Mouse (Mus musculus): ENCODE data around the gene Cdk2ap1. TPM values are rescaled to one million over a fixed set of nuclear protein-coding genes. Genes with fewer than 3 reads are reported as not detected.
A peak's percentile ranks its signal among the peaks of the same experiment; 100 is the strongest.
"Not testable (repeated sequence)": the region's sequence is repeated elsewhere in the genome, so short reads cannot be mapped to it uniquely, and the experiment has no call there.

Gene Cdk2ap1
- total RNA-seq (2021), result 100 to 1,000 TPM; 140 to 141 TPM
- long read RNA-seq, experiment 1, transcript Cdk2ap1-201 (4 exons, 1,315 nt), result major isoform, 161 of 168 reads
- long read RNA-seq, experiment 1, partial matches to known transcripts, result 1 of 168 reads
- long read RNA-seq, experiment 1, other reads (novel, unspliced or antisense), result 6 of 168 reads
- long read RNA-seq, experiment 2, transcript Cdk2ap1-201 (4 exons, 1,315 nt), result major isoform, 173 of 174 reads
- long read RNA-seq, experiment 2, partial matches to known transcripts, result 0 of 174 reads
- long read RNA-seq, experiment 2, other reads (novel, unspliced or antisense), result 1 of 174 reads

GRCm38 (mm10) chr5:124362982-124363381 lies at the start of gene Cdk2ap1:
Gene Cdk2ap1 (minus strand): TSS chr5:124363082.
- H3K4me3 ChIP-seq, DNase-seq, H3K27ac ChIP-seq: not testable (repeated sequence)
- intact Hi-C loops (cut with DNase I), result loop anchor here (5.0 kb wide), 1 partner anchor 174 kb away; no protein-coding TSS in a partner anchor

GRCm38 (mm10) chr5:124412163-124412562 lies 49.3 kb upstream of the Cdk2ap1 start:
- TF ChIP-seq CTCF (IDR thresholded peaks at IDR 0.05), result no peak
- intact Hi-C loops (cut with DNase I), result no loop called here
- Histone ChIP-seq H3K27ac (no peak overlapping the region), H3K4me3 (no peak overlapping the region)
- no peak for DNase-seq

- no peak overlapping the region for H3K27ac ChIP-seq
- DNase-seq, result no peak
- intact Hi-C loops (cut with DNase I), result no loop called here
- peak; percentile 30 for TF ChIP-seq CTCF (IDR thresholded peaks at IDR 0.05)
- no peak overlapping the region for H3K4me3 ChIP-seq
Observed at GRCm38 (mm10) chr5:124410808-124411207, 47.9 kb upstream of the Cdk2ap1 start.

GRCm38 (mm10) chr5:124393726-124394125 lies 30.8 kb upstream of the Cdk2ap1 start:
- no peak for DNase-seq
- no peak for TF ChIP-seq CTCF (IDR thresholded peaks at IDR 0.05)
- no peak overlapping the region for H3K4me3 ChIP-seq
- no peak overlapping the region for H3K27ac ChIP-seq
- intact Hi-C loops (cut with DNase I), result loop anchor here (2.0 kb wide), 1 partner anchor 13 kb away; no protein-coding TSS in a partner anchor

- no peak overlapping the region for H3K4me3 ChIP-seq
- DNase-seq, result no peak
- intact Hi-C loops (cut with DNase I), result loop anchor here (2.0 kb wide), 1 partner anchor 14 kb away; no protein-coding TSS in a partner anchor
- no peak for TF ChIP-seq CTCF (IDR thresholded peaks at IDR 0.05)
- no peak overlapping the region for H3K27ac ChIP-seq
Observed at GRCm38 (mm10) chr5:124392412-124392811, 29.5 kb upstream of the Cdk2ap1 start.

GRCm38 (mm10) chr5:124387932-124388331 lies 25.1 kb upstream of the Cdk2ap1 start:
- no peak overlapping the region for H3K27ac ChIP-seq
- no peak for DNase-seq
- H3K4me3 ChIP-seq, result no peak overlapping the region
- peak; percentile 42 for TF ChIP-seq CTCF (IDR thresholded peaks at IDR 0.05)
- intact Hi-C loops (cut with DNase I), result no loop called here

GRCm38 (mm10) chr5:124380121-124380520 lies 17.2 kb upstream of the Cdk2ap1 start:
- no peak for TF ChIP-seq CTCF (IDR thresholded peaks at IDR 0.05)
- H3K4me3 ChIP-seq, result no peak overlapping the region
- intact Hi-C loops (cut with DNase I), result no loop called here
- H3K27ac ChIP-seq, result no peak overlapping the region
- DNase-seq, result no peak

GRCm38 (mm10) chr5:124377149-124377548 lies 14.3 kb upstream of the Cdk2ap1 start:
- H3K4me3 ChIP-seq, result no peak overlapping the region
- intact Hi-C loops (cut with DNase I), result no loop called here
- DNase-seq, result no peak
- TF ChIP-seq CTCF (IDR thresholded peaks at IDR 0.05), result no peak
- no peak overlapping the region for H3K27ac ChIP-seq

- Histone ChIP-seq H3K27ac (no peak overlapping the region), H3K4me3 (no peak overlapping the region)
- intact Hi-C loops (cut with DNase I), result no loop called here
- TF ChIP-seq CTCF (IDR thresholded peaks at IDR 0.05), result no peak
- DNase-seq, result no peak
Observed at GRCm38 (mm10) chr5:124376401-124376800, 13.5 kb upstream of the Cdk2ap1 start.

GRCm38 (mm10) chr5:124374298-124374697 lies 11.4 kb upstream of the Cdk2ap1 start:
- no peak overlapping the region for H3K27ac ChIP-seq
- no peak for DNase-seq
- TF ChIP-seq CTCF (IDR thresholded peaks at IDR 0.05), result no peak
- no peak overlapping the region for H3K4me3 ChIP-seq
- intact Hi-C loops (cut with DNase I), result loop anchor here (5.0 kb wide), 1 partner anchor 33 kb away; no protein-coding TSS in a partner anchor

GRCm38 (mm10) chr5:124366721-124367120 lies 3.8 kb upstream of the Cdk2ap1 start:
- intact Hi-C loops (cut with DNase I), result no loop called here

GRCm38 (mm10) chr5:124365754-124366153 lies 2.9 kb upstream of the Cdk2ap1 start:
- Histone ChIP-seq H3K27ac (no peak overlapping the region), H3K4me3 (no peak overlapping the region)
- no peak for TF ChIP-seq CTCF (IDR thresholded peaks at IDR 0.05)
- intact Hi-C loops (cut with DNase I), result no loop called here
- DNase-seq, result no peak

More at GRCm38 (mm10) chr5:124366721-124367120, 3.8 kb upstream of the Cdk2ap1 start:
- TF ChIP-seq CTCF (IDR thresholded peaks at IDR 0.05), result no peak
- H3K4me3 ChIP-seq, result no peak overlapping the region
- H3K27ac ChIP-seq, result no peak overlapping the region
- DNase-seq, result no peak

- no peak for TF ChIP-seq CTCF (IDR thresholded peaks at IDR 0.05)
- intact Hi-C loops (cut with DNase I), result loop anchor here (5.0 kb wide), 1 partner anchor 173 kb away; no protein-coding TSS in a partner anchor
- no peak overlapping the region for H3K27ac ChIP-seq
- no peak for DNase-seq
- H3K4me3 ChIP-seq, result no peak overlapping the region
Observed at GRCm38 (mm10) chr5:124364173-124364918, 1.5 kb upstream of the Cdk2ap1 start.

Measured in gastrocnemius, adult 2 months (tissue).